Mouse (Mus musculus): ENCODE results near the gene Eme2. TPM values are rescaled to one million over a fixed set of nuclear protein-coding genes. Genes with fewer than 3 reads are reported as not detected.

Eme2 gene
- total RNA-seq, 2 experiments from 2014 or later, result 7.1 to 12.4 TPM

- ATAC-seq (replicated peaks; ENCODE audit: low FRiP score, poor library complexity, severe bottlenecking), result peak; percentile 36
Measured at GRCm38 (mm10) chr17:24848600-24849031, 46.3 kb downstream of the Eme2 start.

- no peak for ATAC-seq (replicated peaks; ENCODE audit: low FRiP score, poor library complexity, severe bottlenecking)
Measured at GRCm38 (mm10) chr17:24847386-24847785, 47.5 kb downstream of the Eme2 start.

GRCm38 (mm10) chr17:24844525-24844924, 50.4 kb downstream of the Eme2 start:
- ATAC-seq (replicated peaks; ENCODE audit: low FRiP score, poor library complexity, severe bottlenecking), result no peak

GRCm38 (mm10) chr17:24842631-24843030, 52.3 kb downstream of the Eme2 start:
- ATAC-seq (replicated peaks; ENCODE audit: low FRiP score, poor library complexity, severe bottlenecking), result peak; percentile 79

- ATAC-seq (replicated peaks; ENCODE audit: low FRiP score, poor library complexity, severe bottlenecking), result peak; percentile 85
Measured at GRCm38 (mm10) chr17:24841133-24841532, 53.8 kb downstream of the Eme2 start.

- no peak for ATAC-seq (replicated peaks; ENCODE audit: low FRiP score, poor library complexity, severe bottlenecking)
Measured at GRCm38 (mm10) chr17:24840341-24840740, 54.5 kb downstream of the Eme2 start.

- no peak for ATAC-seq (replicated peaks; ENCODE audit: low FRiP score, poor library complexity, severe bottlenecking)
Measured at GRCm38 (mm10) chr17:24839842-24840241, 55.0 kb downstream of the Eme2 start, which contains the start of gene Hagh. Gene Hagh (plus strand): TSS chr17:24840143.

Other genes with a start within 250 kb of the Eme2 start
- 0.38 TPM in 1 of 2 replicates, not detected in the other for gene Slc9a3r2, start 244.8 kb downstream of the Eme2 start, total RNA-seq (2015; ENCODE audit: low replicate concordance)
- gene Slc9a3r2, start 244.8 kb downstream of the Eme2 start, total RNA-seq (2017; ENCODE audit: low replicate concordance), result 0.56 and 1.8 TPM in 2 replicates
- gene Npw, start 236.6 kb downstream of the Eme2 start, total RNA-seq (2015; ENCODE audit: low replicate concordance), result not detected in 2 replicates
- not detected in 2 replicates for gene Npw, start 236.6 kb downstream of the Eme2 start, total RNA-seq (2017; ENCODE audit: low replicate concordance)
- gene Zfp598, start 225.4 kb downstream of the Eme2 start, total RNA-seq (2015; ENCODE audit: low replicate concordance), result 3.7 and 7.9 TPM in 2 replicates
- gene Zfp598, start 225.4 kb downstream of the Eme2 start, total RNA-seq (2017; ENCODE audit: low replicate concordance), result 4.0 and 4.3 TPM in 2 replicates
- gene Syngr3, start 205.1 kb downstream of the Eme2 start, total RNA-seq (2015; ENCODE audit: low replicate concordance), result not detected in 2 replicates
- gene Syngr3, start 205.1 kb downstream of the Eme2 start, total RNA-seq (2017; ENCODE audit: low replicate concordance), result not detected in 2 replicates
- 2.7 and 6.3 TPM in 2 replicates for gene Gfer, start 198.9 kb downstream of the Eme2 start, total RNA-seq (2015; ENCODE audit: low replicate concordance)
- 3.0 and 7.2 TPM in 2 replicates for gene Gfer, start 198.9 kb downstream of the Eme2 start, total RNA-seq (2017; ENCODE audit: low replicate concordance)
- gene Noxo1, start 198.9 kb downstream of the Eme2 start, total RNA-seq (2015; ENCODE audit: low replicate concordance), result not detected in 2 replicates
- not detected in 2 replicates for gene Noxo1, start 198.9 kb downstream of the Eme2 start, total RNA-seq (2017; ENCODE audit: low replicate concordance)
- 0.58 and 5.9 TPM in 2 replicates for gene Tbl3, start 187.4 kb downstream of the Eme2 start, total RNA-seq (2015; ENCODE audit: low replicate concordance)
- 4.3 and 11.9 TPM in 2 replicates for gene Tbl3, start 187.4 kb downstream of the Eme2 start, total RNA-seq (2017; ENCODE audit: low replicate concordance)
- not detected in 2 replicates for gene Rnf151, start 177.0 kb downstream of the Eme2 start, total RNA-seq (2015; ENCODE audit: low replicate concordance)
- not detected in 2 replicates for gene Rnf151, start 177.0 kb downstream of the Eme2 start, total RNA-seq (2017; ENCODE audit: low replicate concordance)
- gene Rps2, start 177.0 kb downstream of the Eme2 start, total RNA-seq (2015; ENCODE audit: low replicate concordance), result 1,254 and 1,636 TPM in 2 replicates
- 281 and 355 TPM in 2 replicates for gene Rps2, start 177.0 kb downstream of the Eme2 start, total RNA-seq (2017; ENCODE audit: low replicate concordance)
- gene Ndufb10, start 170.6 kb downstream of the Eme2 start, total RNA-seq (2015; ENCODE audit: low replicate concordance), result 52.0 and 124 TPM in 2 replicates
- gene Ndufb10, start 170.6 kb downstream of the Eme2 start, total RNA-seq (2017; ENCODE audit: low replicate concordance), result 74.1 and 90.5 TPM in 2 replicates
- not detected in 2 replicates for gene Rpl3l, start 167.3 kb downstream of the Eme2 start, total RNA-seq (2015; ENCODE audit: low replicate concordance)
- not detected in 2 replicates for gene Rpl3l, start 167.3 kb downstream of the Eme2 start, total RNA-seq (2017; ENCODE audit: low replicate concordance)
- gene Msrb1, start 158.4 kb downstream of the Eme2 start, total RNA-seq (2015; ENCODE audit: low replicate concordance), result 177 and 224 TPM in 2 replicates
- 42.8 and 97.5 TPM in 2 replicates for gene Msrb1, start 158.4 kb downstream of the Eme2 start, total RNA-seq (2017; ENCODE audit: low replicate concordance)
- not detected in 2 replicates for gene Hs3st6, start 142.1 kb downstream of the Eme2 start, total RNA-seq (2015; ENCODE audit: low replicate concordance)
- gene Hs3st6, start 142.1 kb downstream of the Eme2 start, total RNA-seq (2017; ENCODE audit: low replicate concordance), result not detected in 2 replicates
- gene Meiob, start 90.8 kb downstream of the Eme2 start, total RNA-seq (2015; ENCODE audit: low replicate concordance), result not detected in 2 replicates
- not detected in 2 replicates for gene Meiob, start 90.8 kb downstream of the Eme2 start, total RNA-seq (2017; ENCODE audit: low replicate concordance)
- 191 and 222 TPM in 2 replicates for gene Hagh, start 54.9 kb downstream of the Eme2 start, total RNA-seq (2015; ENCODE audit: low replicate concordance)
- gene Hagh, start 54.9 kb downstream of the Eme2 start, total RNA-seq (2017; ENCODE audit: low replicate concordance), result 223 and 230 TPM in 2 replicates
- 58.0 and 66.9 TPM in 2 replicates for gene Fahd1, start 44.7 kb downstream of the Eme2 start, total RNA-seq (2015; ENCODE audit: low replicate concordance)
- 71.4 and 87.7 TPM in 2 replicates for gene Fahd1, start 44.7 kb downstream of the Eme2 start, total RNA-seq (2017; ENCODE audit: low replicate concordance)
- gene Igfals, start 29.1 kb downstream of the Eme2 start, total RNA-seq (2015; ENCODE audit: low replicate concordance), result not detected in 2 replicates
- gene Igfals, start 29.1 kb downstream of the Eme2 start, total RNA-seq (2017; ENCODE audit: low replicate concordance), result 0.17 TPM in 1 of 2 replicates, not detected in the other
- 25.4 and 31.6 TPM in 2 replicates for gene Nubp2, start 8.7 kb downstream of the Eme2 start, total RNA-seq (2015; ENCODE audit: low replicate concordance)
- gene Nubp2, start 8.7 kb downstream of the Eme2 start, total RNA-seq (2017; ENCODE audit: low replicate concordance), result 10.6 and 11.4 TPM in 2 replicates
- 20.4 and 49.3 TPM in 2 replicates for gene Spsb3, start 8.4 kb downstream of the Eme2 start, total RNA-seq (2015; ENCODE audit: low replicate concordance)
- gene Spsb3, start 8.4 kb downstream of the Eme2 start, total RNA-seq (2017; ENCODE audit: low replicate concordance), result 28.2 and 35.1 TPM in 2 replicates
- 4.8 and 7.1 TPM in 2 replicates for gene Mrps34, start within 50 bp of the Eme2 start, total RNA-seq (2015; ENCODE audit: low replicate concordance)
- gene Mrps34, start within 50 bp of the Eme2 start, total RNA-seq (2017; ENCODE audit: low replicate concordance), result 2.0 and 5.0 TPM in 2 replicates
- gene Nme3, start 1.4 kb upstream of the Eme2 start, total RNA-seq (2015; ENCODE audit: low replicate concordance), result 15.0 and 18.3 TPM in 2 replicates
- 29.1 and 32.2 TPM in 2 replicates for gene Nme3, start 1.4 kb upstream of the Eme2 start, total RNA-seq (2017; ENCODE audit: low replicate concordance)
- gene Mapk8ip3, start 41.9 kb upstream of the Eme2 start, total RNA-seq (2015; ENCODE audit: low replicate concordance), result 42.7 and 48.3 TPM in 2 replicates
- gene Mapk8ip3, start 41.9 kb upstream of the Eme2 start, total RNA-seq (2017; ENCODE audit: low replicate concordance), result 109 and 222 TPM in 2 replicates
- gene Jpt2, start 65.6 kb upstream of the Eme2 start, total RNA-seq (2015; ENCODE audit: low replicate concordance), result 20.8 and 28.6 TPM in 2 replicates
- 22.9 and 40.1 TPM in 2 replicates for gene Jpt2, start 65.6 kb upstream of the Eme2 start, total RNA-seq (2017; ENCODE audit: low replicate concordance)
- gene Cramp1l, start 120.7 kb upstream of the Eme2 start, total RNA-seq (2015; ENCODE audit: low replicate concordance), result 16.7 and 18.0 TPM in 2 replicates
- 16.2 and 19.0 TPM in 2 replicates for gene Cramp1l, start 120.7 kb upstream of the Eme2 start, total RNA-seq (2017; ENCODE audit: low replicate concordance)
- 61.9 and 62.3 TPM in 2 replicates for gene Ift140, start 121.0 kb upstream of the Eme2 start, total RNA-seq (2015; ENCODE audit: low replicate concordance)
- 158 and 187 TPM in 2 replicates for gene Ift140, start 121.0 kb upstream of the Eme2 start, total RNA-seq (2017; ENCODE audit: low replicate concordance)
- not detected in 2 replicates for gene Tmem204, start 188.5 kb upstream of the Eme2 start, total RNA-seq (2015; ENCODE audit: low replicate concordance)
- not detected in 2 replicates for gene Tmem204, start 188.5 kb upstream of the Eme2 start, total RNA-seq (2017; ENCODE audit: low replicate concordance)
- 3.5 and 5.9 TPM in 2 replicates for gene Telo2, start 220.9 kb upstream of the Eme2 start, total RNA-seq (2015; ENCODE audit: low replicate concordance)
- gene Telo2, start 220.9 kb upstream of the Eme2 start, total RNA-seq (2017; ENCODE audit: low replicate concordance), result 6.3 and 11.6 TPM in 2 replicates
- not detected in 2 replicates for gene Ptx4, start 225.7 kb upstream of the Eme2 start, total RNA-seq (2015; ENCODE audit: low replicate concordance)
- gene Ptx4, start 225.7 kb upstream of the Eme2 start, total RNA-seq (2017; ENCODE audit: low replicate concordance), result not detected in 2 replicates
- gene Clcn7, start 238.3 kb upstream of the Eme2 start, total RNA-seq (2015; ENCODE audit: low replicate concordance), result 3.7 and 8.6 TPM in 2 replicates
- 6.0 and 9.1 TPM in 2 replicates for gene Clcn7, start 238.3 kb upstream of the Eme2 start, total RNA-seq (2017; ENCODE audit: low replicate concordance)

Measured in erythroblast, adult 5-6 weeks (primary cell).